Mouse (Mus musculus): ENCODE results near the gene Itk. TPM values are rescaled to one million over a fixed set of nuclear protein-coding genes. Genes with fewer than 3 reads are reported as not detected.

The Itk gene
- polyA plus RNA-seq, 1 experiment from 2014 or later: not detected

- no peak overlapping the region for H3K4me2 ChIP-seq (ENCODE audit: low read length)
- peaks cover 5% of the 10 kb centered on the region; the same call in 1 of the 2 replicates for H3K4me1 ChIP-seq (ENCODE audit: control insufficient read depth, insufficient read depth, low read depth, low read length)
- H3K27me3 ChIP-seq (replicated peaks; ENCODE audit: control insufficient read depth, insufficient read depth, low read length): no peaks in the 10 kb centered on the region
- WGBS: 70% methylated on average over 11 of the region's 11 CpGs
- H3K4me3 ChIP-seq (ENCODE audit: low read length): no peak overlapping the region
- H3K36me3 ChIP-seq (ENCODE audit: control insufficient read depth, insufficient read depth, low read length): peaks cover 4% of the 10 kb centered on the region; the same call in 1 of the 2 replicates
- H3K9me3 ChIP-seq (ENCODE audit: control insufficient read depth, low read length): no peaks in the 10 kb centered on the region
- H3K27ac ChIP-seq (ENCODE audit: low read depth, low read length): no peak overlapping the region
- ATAC-seq: peak; percentile 74
- no peak overlapping the region for H3K9ac ChIP-seq (ENCODE audit: low read depth, low read length)
Measured at GRCm38 (mm10) chr11:46294390-46294789, 94.9 kb downstream of the Itk start.

GRCm38 (mm10) chr11:46293491-46293890 is 95.8 kb downstream of the Itk start:
- Histone ChIP-seq H3K36me3 (ENCODE audit: control insufficient read depth, insufficient read depth, low read length) (peaks cover 13% of the 10 kb centered on the region; the same call in 1 of the 2 replicates), H3K4me2 (ENCODE audit: low read length) (no peak overlapping the region), H3K9ac (ENCODE audit: low read depth, low read length) (no peak overlapping the region), H3K9me3 (ENCODE audit: control insufficient read depth, low read length) (no peaks in the 10 kb centered on the region), H3K27me3 (replicated peaks; ENCODE audit: control insufficient read depth, insufficient read depth, low read length) (no peaks in the 10 kb centered on the region), H3K27ac (ENCODE audit: low read depth, low read length) (no peak overlapping the region), H3K4me3 (ENCODE audit: low read length) (no peak overlapping the region), H3K4me1 (ENCODE audit: control insufficient read depth, insufficient read depth, low read depth, low read length) (peaks cover 3% of the 10 kb centered on the region; the same call in 1 of the 2 replicates)
- WGBS: 89% methylated on average over 5 of the region's 5 CpGs
- 0 out of 2 replicates have a peak, but pooled peaks have one; percentile 15 for ATAC-seq

- H3K4me3 ChIP-seq (ENCODE audit: low read length): no peak overlapping the region
- no peaks in the 10 kb centered on the region for H3K27me3 ChIP-seq (replicated peaks; ENCODE audit: control insufficient read depth, insufficient read depth, low read length)
- H3K36me3 ChIP-seq (ENCODE audit: control insufficient read depth, insufficient read depth, low read length): peaks cover 17% of the 10 kb centered on the region; the same call in 1 of the 2 replicates
- 19% methylated on average over 10 of the region's 10 CpGs for WGBS
- peak; percentile 29; the same call in 1 of the 2 replicates for ATAC-seq
- no peak overlapping the region for H3K27ac ChIP-seq (ENCODE audit: low read depth, low read length)
- peaks cover 3% of the 10 kb centered on the region; the same call in 1 of the 2 replicates for H3K4me1 ChIP-seq (ENCODE audit: control insufficient read depth, insufficient read depth, low read depth, low read length)
- H3K4me2 ChIP-seq (ENCODE audit: low read length): no peak overlapping the region
- no peak overlapping the region for H3K9ac ChIP-seq (ENCODE audit: low read depth, low read length)
- no peaks in the 10 kb centered on the region for H3K9me3 ChIP-seq (ENCODE audit: control insufficient read depth, low read length)
Measured at GRCm38 (mm10) chr11:46290988-46291405, 98.3 kb downstream of the Itk start.

GRCm38 (mm10) chr11:46289561-46289960 is 99.8 kb downstream of the Itk start:
- Histone ChIP-seq H3K4me2 (ENCODE audit: low read length) (no peak overlapping the region), H3K9me3 (ENCODE audit: control insufficient read depth, low read length) (no peaks in the 10 kb centered on the region), H3K27ac (ENCODE audit: low read depth, low read length) (no peak overlapping the region), H3K27me3 (replicated peaks; ENCODE audit: control insufficient read depth, insufficient read depth, low read length) (no peaks in the 10 kb centered on the region), H3K36me3 (ENCODE audit: control insufficient read depth, insufficient read depth, low read length) (peaks cover 20% of the 10 kb centered on the region; the same call in 1 of the 2 replicates), H3K9ac (ENCODE audit: low read depth, low read length) (no peak overlapping the region), H3K4me3 (ENCODE audit: low read length) (no peak overlapping the region), H3K4me1 (ENCODE audit: control insufficient read depth, insufficient read depth, low read depth, low read length) (peaks cover 3% of the 10 kb centered on the region; the same call in 1 of the 2 replicates)
- no peak for ATAC-seq
- 84% methylated on average over 9 of the region's 9 CpGs for WGBS

GRCm38 (mm10) chr11:46289022-46289421 is 100.3 kb downstream of the Itk start:
- no peak overlapping the region for H3K27ac ChIP-seq (ENCODE audit: low read depth, low read length)
- no peak for ATAC-seq
- H3K4me1 ChIP-seq (ENCODE audit: control insufficient read depth, insufficient read depth, low read depth, low read length): peaks cover 3% of the 10 kb centered on the region; the same call in 1 of the 2 replicates
- no peak overlapping the region for H3K4me3 ChIP-seq (ENCODE audit: low read length)
- no peak overlapping the region for H3K4me2 ChIP-seq (ENCODE audit: low read length)
- H3K9ac ChIP-seq (ENCODE audit: low read depth, low read length): no peak overlapping the region
- H3K27me3 ChIP-seq (replicated peaks; ENCODE audit: control insufficient read depth, insufficient read depth, low read length): no peaks in the 10 kb centered on the region
- no peaks in the 10 kb centered on the region for H3K9me3 ChIP-seq (ENCODE audit: control insufficient read depth, low read length)
- 27% methylated on average over 4 of the region's 4 CpGs for WGBS
- peaks cover 23% of the 10 kb centered on the region for H3K36me3 ChIP-seq (ENCODE audit: control insufficient read depth, insufficient read depth, low read length)

GRCm38 (mm10) chr11:46288091-46288490 is 101.2 kb downstream of the Itk start:
- ATAC-seq: no peak
- Histone ChIP-seq H3K4me1 (ENCODE audit: control insufficient read depth, insufficient read depth, low read depth, low read length) (peaks cover 3% of the 10 kb centered on the region; the same call in 1 of the 2 replicates), H3K27me3 (replicated peaks; ENCODE audit: control insufficient read depth, insufficient read depth, low read length) (no peaks in the 10 kb centered on the region), H3K36me3 (ENCODE audit: control insufficient read depth, insufficient read depth, low read length) (peaks cover 28% of the 10 kb centered on the region), H3K9ac (ENCODE audit: low read depth, low read length) (no peak overlapping the region), H3K4me2 (ENCODE audit: low read length) (no peak overlapping the region), H3K27ac (ENCODE audit: low read depth, low read length) (no peak overlapping the region), H3K4me3 (ENCODE audit: low read length) (no peak overlapping the region), H3K9me3 (ENCODE audit: control insufficient read depth, low read length) (no peaks in the 10 kb centered on the region)
- WGBS: 78% methylated on average over 5 of the region's 5 CpGs

GRCm38 (mm10) chr11:46286803-46287202 is 102.5 kb downstream of the Itk start:
- 25% methylated on average over 6 of the region's 6 CpGs for WGBS
- peaks cover 40% of the 10 kb centered on the region for H3K36me3 ChIP-seq (ENCODE audit: control insufficient read depth, insufficient read depth, low read length)
- ATAC-seq: no peak
- H3K4me2 ChIP-seq (ENCODE audit: low read length): no peak overlapping the region
- no peak overlapping the region for H3K4me3 ChIP-seq (ENCODE audit: low read length)
- no peaks in the 10 kb centered on the region for H3K27me3 ChIP-seq (replicated peaks; ENCODE audit: control insufficient read depth, insufficient read depth, low read length)
- no peak overlapping the region for H3K9ac ChIP-seq (ENCODE audit: low read depth, low read length)
- H3K4me1 ChIP-seq (ENCODE audit: control insufficient read depth, insufficient read depth, low read depth, low read length): peaks cover 3% of the 10 kb centered on the region; the same call in 1 of the 2 replicates
- no peaks in the 10 kb centered on the region for H3K9me3 ChIP-seq (ENCODE audit: control insufficient read depth, low read length)
- H3K27ac ChIP-seq (ENCODE audit: low read depth, low read length): no peak overlapping the region

GRCm38 (mm10) chr11:46283800-46284199 is 105.5 kb downstream of the Itk start:
- no peaks in the 10 kb centered on the region for H3K27me3 ChIP-seq (replicated peaks; ENCODE audit: control insufficient read depth, insufficient read depth, low read length)
- H3K4me1 ChIP-seq (ENCODE audit: control insufficient read depth, insufficient read depth, low read depth, low read length): no peaks in the 10 kb centered on the region
- 95% methylated on average over 6 of the region's 6 CpGs for WGBS
- H3K9me3 ChIP-seq (ENCODE audit: control insufficient read depth, low read length): no peaks in the 10 kb centered on the region
- ATAC-seq: no peak
- H3K4me3 ChIP-seq (ENCODE audit: low read length): no peak overlapping the region
- no peak overlapping the region for H3K9ac ChIP-seq (ENCODE audit: low read depth, low read length)
- H3K27ac ChIP-seq (ENCODE audit: low read depth, low read length): no peak overlapping the region
- H3K4me2 ChIP-seq (ENCODE audit: low read length): no peak overlapping the region
- H3K36me3 ChIP-seq (ENCODE audit: control insufficient read depth, insufficient read depth, low read length): peaks cover 43% of the 10 kb centered on the region

- no peak overlapping the region for H3K4me2 ChIP-seq (ENCODE audit: low read length)
- H3K36me3 ChIP-seq (ENCODE audit: control insufficient read depth, insufficient read depth, low read length): peaks cover 46% of the 10 kb centered on the region
- H3K4me1 ChIP-seq (ENCODE audit: control insufficient read depth, insufficient read depth, low read depth, low read length): no peaks in the 10 kb centered on the region
- 97% methylated on average over 5 of the region's 5 CpGs for WGBS
- H3K9me3 ChIP-seq (ENCODE audit: control insufficient read depth, low read length): no peaks in the 10 kb centered on the region
- no peak for ATAC-seq
- no peak overlapping the region for H3K9ac ChIP-seq (ENCODE audit: low read depth, low read length)
- no peaks in the 10 kb centered on the region for H3K27me3 ChIP-seq (replicated peaks; ENCODE audit: control insufficient read depth, insufficient read depth, low read length)
- no peak overlapping the region for H3K4me3 ChIP-seq (ENCODE audit: low read length)
- H3K27ac ChIP-seq (ENCODE audit: low read depth, low read length): no peak overlapping the region
Measured at GRCm38 (mm10) chr11:46282612-46283011, 106.7 kb downstream of the Itk start.
